Mouse (Mus musculus): ENCODE measurements around the gene Cacnb4.

The Cacnb4 gene

GRCm38 (mm10) chr2:52568131-52568530 is 108.5 kb downstream of the Cacnb4 start:
- DNase-seq (ENCODE audit: low spot score in 2 of 2): no peak

- DNase-seq (ENCODE audit: low spot score in 2 of 2): no peak
Measured at GRCm38 (mm10) chr2:52567421-52567820, 109.2 kb downstream of the Cacnb4 start.

- no peak for DNase-seq (ENCODE audit: low spot score in 2 of 2)
Measured at GRCm38 (mm10) chr2:52563277-52563676, 113.4 kb downstream of the Cacnb4 start.

GRCm38 (mm10) chr2:52562356-52562755 is 114.3 kb downstream of the Cacnb4 start:
- no peak for DNase-seq (ENCODE audit: low spot score in 2 of 2)

GRCm38 (mm10) chr2:52561137-52561536 is 115.5 kb downstream of the Cacnb4 start:
- DNase-seq (ENCODE audit: low spot score in 2 of 2): no peak

- no peak for DNase-seq (ENCODE audit: low spot score in 2 of 2)
Measured at GRCm38 (mm10) chr2:52560266-52560665, 116.4 kb downstream of the Cacnb4 start.

GRCm38 (mm10) chr2:52558411-52558810 is 118.2 kb downstream of the Cacnb4 start:
- DNase-seq (ENCODE audit: low spot score in 2 of 2): no peak

- DNase-seq (ENCODE audit: low spot score in 2 of 2): no peak
Measured at GRCm38 (mm10) chr2:52557503-52558275, 118.9 kb downstream of the Cacnb4 start.

- DNase-seq (ENCODE audit: low spot score in 2 of 2): no peak
Measured at GRCm38 (mm10) chr2:52556961-52557326, 119.7 kb downstream of the Cacnb4 start.

GRCm38 (mm10) chr2:52556298-52556960 is 120.2 kb downstream of the Cacnb4 start:
- no peak for DNase-seq (ENCODE audit: low spot score in 2 of 2)

- DNase-seq (ENCODE audit: low spot score in 2 of 2): no peak
Measured at GRCm38 (mm10) chr2:52548401-52548800, 128.2 kb downstream of the Cacnb4 start.

- DNase-seq (ENCODE audit: low spot score in 2 of 2): no peak
Measured at GRCm38 (mm10) chr2:52547331-52547730, 129.3 kb downstream of the Cacnb4 start.

GRCm38 (mm10) chr2:52544527-52544926 is 132.1 kb downstream of the Cacnb4 start:
- DNase-seq (ENCODE audit: low spot score in 2 of 2): no peak

- DNase-seq (ENCODE audit: low spot score in 2 of 2): no peak
Measured at GRCm38 (mm10) chr2:52541068-52541467, 135.6 kb downstream of the Cacnb4 start.

GRCm38 (mm10) chr2:52539318-52539717 is 137.3 kb downstream of the Cacnb4 start:
- no peak for DNase-seq (ENCODE audit: low spot score in 2 of 2)

GRCm38 (mm10) chr2:52537645-52538044 is 139.0 kb downstream of the Cacnb4 start:
- DNase-seq (ENCODE audit: low spot score in 2 of 2): no peak

- DNase-seq (ENCODE audit: low spot score in 2 of 2): no peak
Measured at GRCm38 (mm10) chr2:52537155-52537554, 139.5 kb downstream of the Cacnb4 start.

- no peak for DNase-seq (ENCODE audit: low spot score in 2 of 2)
Measured at GRCm38 (mm10) chr2:52536511-52536910, 140.1 kb downstream of the Cacnb4 start.

GRCm38 (mm10) chr2:52533696-52534095 is 142.9 kb downstream of the Cacnb4 start:
- no peak for DNase-seq (ENCODE audit: low spot score in 2 of 2)

- DNase-seq (ENCODE audit: low spot score in 2 of 2): no peak
Measured at GRCm38 (mm10) chr2:52530521-52530920, 146.1 kb downstream of the Cacnb4 start.

GRCm38 (mm10) chr2:52529245-52529644 is 147.4 kb downstream of the Cacnb4 start:
- DNase-seq (ENCODE audit: low spot score in 2 of 2): no peak

- DNase-seq (ENCODE audit: low spot score in 2 of 2): no peak
Measured at GRCm38 (mm10) chr2:52525876-52526592, 150.6 kb downstream of the Cacnb4 start.

Data from spleen, postnatal 14 days (tissue).